Mouse (Mus musculus): ENCODE data around the gene Rad54l. TPM values are rescaled to one million over a fixed set of nuclear protein-coding genes. Genes with fewer than 3 reads are reported as not detected.

Gene Rad54l
- total RNA-seq, 2 experiments from 2014 or later, result 0.29 to 0.53 TPM

Other genes starting within 250 kb of the Rad54l start
- not detected for gene Kncn, start 239.3 kb downstream of the Rad54l start, total RNA-seq (2021)
- gene 6430628N08Rik, start 233.0 kb downstream of the Rad54l start, total RNA-seq (2021), result not detected
- not detected for gene Dmbx1, start 183.8 kb downstream of the Rad54l start, total RNA-seq (2021)
- under 1 TPM; 0.13 to 0.17 TPM for gene Faah, start 105.8 kb downstream of the Rad54l start, total RNA-seq (2021)
- 10 to 100 TPM; 24.5 to 27.9 TPM for gene Nsun4, start 69.8 kb downstream of the Rad54l start, total RNA-seq (2021)
- gene Uqcrh, start 48.6 kb downstream of the Rad54l start, total RNA-seq (2021), result 1,000 to 10,000 TPM; 1,988 to 2,066 TPM
- gene Lrrc41, start 48.4 kb downstream of the Rad54l start, total RNA-seq (2021), result 10 to 100 TPM; 24.6 to 29.4 TPM
- 10 to 100 TPM; 61.8 to 62.7 TPM for gene Pomgnt1, start 150 bp upstream of the Rad54l start, total RNA-seq (2021)
- 1 to 10 TPM; 3.3 to 3.9 TPM for gene Lurap1, start 27.6 kb upstream of the Rad54l start, total RNA-seq (2021)
- gene Tspan1, start 43.9 kb upstream of the Rad54l start, total RNA-seq (2021), result not detected
- gene 1700042G07Rik, start 49.7 kb upstream of the Rad54l start, total RNA-seq (2021), result not detected
- under 1 TPM in 1 of 2 experiments, not detected in 1; 0.39 TPM for gene Gm49337, start 49.7 kb upstream of the Rad54l start, total RNA-seq (2021)
- 10 to 100 TPM; 12.9 to 13.1 TPM for gene Pik3r3, start 97.9 kb upstream of the Rad54l start, total RNA-seq (2021)

Data from heart, postnatal 25 days (tissue).